Mouse (Mus musculus) ZHBTc4 (cell line): ENCODE measurements around the gene Ube2l6.

Experiments
- DNase-seq: peaks from one replicate; pipeline ENCODE4 v3.0.0-alpha.2; 2011; ENCODE audit warnings: low read depth, low spot score

The Ube2l6 gene

GRCm38 (mm10) chr2:84798493-84798921 lies at the start of gene Ube2l6:
Gene Ube2l6 (plus strand): TSS chr2:84798828.
- peak; percentile 73 for DNase-seq

GRCm38 (mm10) chr2:84750115-84750514 lies 48.5 kb upstream of the Ube2l6 start:
- no peak for DNase-seq

GRCm38 (mm10) chr2:84756245-84756644 lies 42.4 kb upstream of the Ube2l6 start:
- no peak for DNase-seq

- DNase-seq = peak; percentile 71
Measured at GRCm38 (mm10) chr2:84757026-84757682, 41.5 kb upstream of the Ube2l6 start.

GRCm38 (mm10) chr2:84758542-84759127 lies 40.0 kb upstream of the Ube2l6 start:
- DNase-seq = peak; percentile 65

GRCm38 (mm10) chr2:84760777-84761176 lies 37.9 kb upstream of the Ube2l6 start:
- DNase-seq = no peak

- DNase-seq = no peak
Measured at GRCm38 (mm10) chr2:84761309-84761708, 37.3 kb upstream of the Ube2l6 start.

GRCm38 (mm10) chr2:84761840-84762239 lies 36.8 kb upstream of the Ube2l6 start:
- DNase-seq = no peak

- peak; percentile 85 for DNase-seq
Measured at GRCm38 (mm10) chr2:84762295-84762694, 36.3 kb upstream of the Ube2l6 start.

GRCm38 (mm10) chr2:84762818-84763217 lies 35.8 kb upstream of the Ube2l6 start:
- no peak for DNase-seq

GRCm38 (mm10) chr2:84770501-84770900 lies 28.1 kb upstream of the Ube2l6 start:
- no peak for DNase-seq

GRCm38 (mm10) chr2:84772454-84772853 lies 26.2 kb upstream of the Ube2l6 start:
- DNase-seq = no peak

GRCm38 (mm10) chr2:84773195-84773594 lies 25.4 kb upstream of the Ube2l6 start:
- DNase-seq = no peak

GRCm38 (mm10) chr2:84774751-84775150 lies 23.9 kb upstream of the Ube2l6 start:
- peak; percentile 95 for DNase-seq

GRCm38 (mm10) chr2:84775241-84775640 lies 23.4 kb upstream of the Ube2l6 start, which contains the start of gene Serping1:
Gene Serping1 (minus strand): TSS chr2:84775444.
- no peak for DNase-seq

GRCm38 (mm10) chr2:84775665-84776064 lies 23.0 kb upstream of the Ube2l6 start:
- no peak for DNase-seq

GRCm38 (mm10) chr2:84777706-84778105 lies 20.9 kb upstream of the Ube2l6 start:
- DNase-seq = no peak

GRCm38 (mm10) chr2:84779210-84779609 lies 19.4 kb upstream of the Ube2l6 start:
- peak; percentile 73 for DNase-seq

- DNase-seq = no peak
Measured at GRCm38 (mm10) chr2:84783315-84783714, 15.3 kb upstream of the Ube2l6 start.

GRCm38 (mm10) chr2:84783840-84784566 lies 14.6 kb upstream of the Ube2l6 start:
- no peak for DNase-seq

- DNase-seq = no peak
Measured at GRCm38 (mm10) chr2:84788316-84788715, 10.3 kb upstream of the Ube2l6 start.

- no peak for DNase-seq
Measured at GRCm38 (mm10) chr2:84790418-84790817, 8.2 kb upstream of the Ube2l6 start.

GRCm38 (mm10) chr2:84792516-84792915 lies 6.1 kb upstream of the Ube2l6 start:
- no peak for DNase-seq
